Mouse (Mus musculus) forelimb bud, embryonic 11.5 days (tissue): ENCODE measurements around the gene Gm3776.
"Not testable (repeated sequence)": the region's sequence is repeated elsewhere in the genome, so short reads cannot be mapped to it uniquely, and the experiment has no call there.

Experiments used
- DNase-seq: peaks from one replicate; pipeline ENCODE4 v3.0.0-alpha.2; 2012; ENCODE audit warnings: low read depth, low spot score

The Gm3776 gene

GRCm38 (mm10) chr9:78292462-78292861 is 35.5 kb downstream of the Gm3776 start:
- DNase-seq: not testable (repeated sequence)

- DNase-seq: not testable (repeated sequence)
Observed at GRCm38 (mm10) chr9:78293683-78294082, 36.8 kb downstream of the Gm3776 start.

GRCm38 (mm10) chr9:78294781-78295180 is 37.9 kb downstream of the Gm3776 start:
- DNase-seq: not testable (repeated sequence)

- peak; percentile 62 for DNase-seq
Observed at GRCm38 (mm10) chr9:78296089-78296488, 39.2 kb downstream of the Gm3776 start.

DNA sequence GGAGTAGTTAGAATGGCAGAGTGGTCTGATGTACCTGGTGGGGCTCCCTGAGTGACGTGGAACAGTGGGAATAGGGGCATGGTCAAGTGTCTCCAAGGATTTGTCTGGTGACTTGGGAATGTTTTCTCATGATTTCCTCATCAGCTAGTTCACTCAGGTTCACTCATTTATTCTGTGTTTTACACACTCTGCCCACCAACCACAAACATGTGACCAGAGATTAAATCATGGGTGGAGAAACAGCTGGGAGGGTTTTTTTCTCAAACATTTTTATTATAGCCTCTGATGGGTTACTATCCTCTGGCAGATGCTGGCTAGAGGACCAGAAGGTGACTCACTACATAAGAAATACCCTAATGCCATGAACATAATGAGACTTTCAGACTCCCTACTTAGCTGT is 41.3 kb downstream of the Gm3776 start:
- DNase-seq: no peak

- DNase-seq: not testable (repeated sequence)
Observed at GRCm38 (mm10) chr9:78299143-78299542, 42.2 kb downstream of the Gm3776 start.

- not testable (repeated sequence) for DNase-seq
Observed at GRCm38 (mm10) chr9:78308122-78308521, 51.2 kb downstream of the Gm3776 start.

GRCm38 (mm10) chr9:78314696-78315095 is 57.8 kb downstream of the Gm3776 start, which contains the start of gene Omt2a:
TSS of gene Omt2a (minus strand) at chr9:78314796.
- no peak for DNase-seq
